Comparison of ENCODE assay signal across 7 mouse cellular contexts in the genomic region with DNA sequence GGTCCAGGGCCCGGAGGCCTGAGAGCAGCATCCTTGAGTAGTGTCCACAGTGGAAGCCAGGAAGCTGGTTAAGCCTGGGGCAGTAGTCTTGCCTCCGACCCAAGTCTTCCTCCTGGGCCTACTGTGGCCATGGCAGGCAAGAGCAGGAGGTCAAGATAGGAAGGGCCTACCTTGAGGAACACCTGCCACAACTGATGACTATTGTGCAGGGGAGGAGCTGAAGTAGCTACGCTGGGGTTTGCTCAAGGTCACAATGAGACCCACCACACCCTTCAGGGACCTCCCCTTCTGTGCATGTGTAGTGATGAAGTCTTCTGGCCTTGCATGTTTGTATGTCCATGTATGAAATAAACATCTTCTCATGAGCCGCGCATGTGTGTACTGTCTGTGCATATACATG. TPM values are rescaled to one million over a fixed set of nuclear protein-coding genes. Genes with fewer than 3 reads are reported as not detected.
DNase-seq lines count a peak whose midpoint lies in the region; ATAC-seq and TF ChIP-seq lines count a peak whose summit lies in the region.

No protein-coding gene starts in this region.

- no peak for DNase-seq in spleen, adult 2 months (ENCODE audit: low read depth in 1 of 2, low spot score in 2 of 2)
- no peak for DNase-seq in spleen, postnatal 36 days (ENCODE audit: low spot score in 2 of 2)
- DNase-seq in forebrain, embryonic 10.5 days (ENCODE audit: extremely low spot score, low spot score): no peak
- no peak for DNase-seq in stomach, postnatal 0 days (ENCODE audit: low spot score)
- no peak for DNase-seq in layer of hippocampus, adult 9-11 months
- no peak for DNase-seq in T-cell, adult 2 months (ENCODE audit: low spot score)

- no peak for TF ChIP-seq POLR2A in spleen, adult 2 months (IDR thresholded peaks at IDR 0.05; ENCODE audit: low read depth, low read length)

- H3K4me1 ChIP-seq in spleen, adult 2 months (ENCODE audit: control insufficient read depth, insufficient read depth, insufficient read length): peaks cover 4% of the 10 kb centered on the region; the same call in 1 of the 2 replicates
- H3K4me1 ChIP-seq in forebrain, embryonic 10.5 days: peaks cover 44% of the 10 kb centered on the region
- peaks cover 25% of the 10 kb centered on the region for H3K4me1 ChIP-seq in limb, embryonic 15.5 days
- H3K4me1 ChIP-seq in stomach, postnatal 0 days (replicated peaks; ENCODE audit: control insufficient read depth, insufficient read depth): no peaks in the 10 kb centered on the region; the same call in 1 of the 2 replicates

- peaks cover 9% of the 10 kb centered on the region; the same call in 1 of the 2 replicates for H3K36me3 ChIP-seq in spleen, adult 2 months (ENCODE audit: control insufficient read depth, insufficient read depth, low read length)
- peaks cover 66% of the 10 kb centered on the region for H3K36me3 ChIP-seq in forebrain, embryonic 10.5 days (replicated peaks)
- H3K36me3 ChIP-seq in limb, embryonic 15.5 days: peaks cover 33% of the 10 kb centered on the region
- H3K36me3 ChIP-seq in stomach, postnatal 0 days (ENCODE audit: control insufficient read depth, insufficient read depth, low read length): 0 out of 2 replicates have a peak, but pooled peaks cover 2% of the 10 kb centered on the region

- peak overlapping the region; percentile 81 for H3K9ac ChIP-seq in limb, embryonic 15.5 days
- peak overlapping the region; percentile 83 for H3K9ac ChIP-seq in stomach, postnatal 0 days (ENCODE audit: low read length)

- peak overlapping the region; percentile 89 for H3K4me2 ChIP-seq in limb, embryonic 15.5 days
- H3K4me2 ChIP-seq in stomach, postnatal 0 days (replicated peaks; ENCODE audit: low read depth): peak overlapping the region; percentile 81

- no peak for TF ChIP-seq CTCF in spleen, adult 2 months (IDR thresholded peaks at IDR 0.05; ENCODE audit: extremely low read depth, insufficient read depth, insufficient read length, insufficient replicate concordance)
- TF ChIP-seq CTCF in stomach, postnatal 0 days (IDR thresholded peaks at IDR 0.05; ENCODE audit: low read depth): no peak

- no peak for ATAC-seq in limb, embryonic 15.5 days (ENCODE audit: insufficient number of reproducible peaks, low FRiP score, low TSS enrichment, low read depth)
- ATAC-seq in stomach, postnatal 0 days (ENCODE audit: low FRiP score, low TSS enrichment): no peak

- H3K9me3 ChIP-seq in forebrain, embryonic 10.5 days: no peaks in the 10 kb centered on the region
- H3K9me3 ChIP-seq in limb, embryonic 15.5 days: no peaks in the 10 kb centered on the region
- no peaks in the 10 kb centered on the region for H3K9me3 ChIP-seq in stomach, postnatal 0 days (ENCODE audit: control insufficient read depth, low read length)

- no peaks in the 10 kb centered on the region for H3K27me3 ChIP-seq in spleen, adult 2 months (ENCODE audit: control insufficient read depth, insufficient read depth, low read length)
- H3K27me3 ChIP-seq in forebrain, embryonic 10.5 days (ENCODE audit: poor library complexity, severe bottlenecking): no peaks in the 10 kb centered on the region
- no peaks in the 10 kb centered on the region for H3K27me3 ChIP-seq in limb, embryonic 15.5 days
- no peaks in the 10 kb centered on the region for H3K27me3 ChIP-seq in stomach, postnatal 0 days (ENCODE audit: control insufficient read depth, insufficient read depth, low read length)

- H3K4me3 ChIP-seq in spleen, adult 2 months (ENCODE audit: extremely low read depth, insufficient read depth, insufficient read length): peak overlapping the region; percentile 65; the same call in 1 of the 2 replicates
- peak overlapping the region; percentile 83 for H3K4me3 ChIP-seq in forebrain, embryonic 10.5 days
- peak overlapping the region; percentile 94 for H3K4me3 ChIP-seq in limb, embryonic 15.5 days
- peak overlapping the region; percentile 68 for H3K4me3 ChIP-seq in stomach, postnatal 0 days (ENCODE audit: low read depth, low read length)

- H3K27ac ChIP-seq in spleen, adult 2 months (ENCODE audit: insufficient read depth, low read length): no peak overlapping the region
- H3K27ac ChIP-seq in forebrain, embryonic 10.5 days: peak overlapping the region; percentile 94
- peak overlapping the region; percentile 94 for H3K27ac ChIP-seq in limb, embryonic 15.5 days
- peak overlapping the region; percentile 45; the same call in 1 of the 2 replicates for H3K27ac ChIP-seq in stomach, postnatal 0 days (replicated peaks)

- 64% methylated on average over 5 of the region's 5 CpGs for WGBS in spleen, adult 2 months
- 67% methylated on average over 5 of the region's 5 CpGs for WGBS in forebrain, embryonic 10.5 days
- WGBS in limb, embryonic 15.5 days: 64% methylated on average over 5 of the region's 5 CpGs
- 52% methylated on average over 5 of the region's 5 CpGs for WGBS in stomach, postnatal 0 days

- TF ChIP-seq EP300 in stomach, postnatal 0 days (optimal IDR thresholded peaks at IDR 0.05): no peak

RNA-seq across cellular contexts. Expression of gene Tmem240, which starts 1.2 kb away (rescaled TPM):
- 1.6 and 1.9 TPM in 2 replicates for polyA plus RNA-seq in spleen, adult 2 months (2012; rRNA removed)
- 0.36 and 0.77 TPM in 2 replicates for polyA plus RNA-seq in forebrain, embryonic 10.5 days (2016; fragmentation: Nextera tagmentation; extraction: Ambion mirVana)
- polyA plus RNA-seq in limb, embryonic 15.5 days (2015; fragmentation: Nextera tagmentation; extraction: Ambion mirVana): 0.94 and 1.3 TPM in 2 replicates
- polyA plus RNA-seq in stomach, postnatal 0 days (2015; fragmentation: Nextera tagmentation; extraction: Ambion mirVana): 0.39 and 0.45 TPM in 2 replicates

RNA-seq across cellular contexts. Expression of gene Atad3a, which starts 25.1 kb away (rescaled TPM):
- 59.9 and 91.6 TPM in 2 replicates for polyA plus RNA-seq in spleen, adult 2 months (2012; rRNA removed)
- 141 and 149 TPM in 2 replicates for polyA plus RNA-seq in forebrain, embryonic 10.5 days (2016; fragmentation: Nextera tagmentation; extraction: Ambion mirVana)
- polyA plus RNA-seq in limb, embryonic 15.5 days (2015; fragmentation: Nextera tagmentation; extraction: Ambion mirVana): 84.1 and 91.5 TPM in 2 replicates
- 48.8 and 55.1 TPM in 2 replicates for polyA plus RNA-seq in stomach, postnatal 0 days (2015; fragmentation: Nextera tagmentation; extraction: Ambion mirVana)

RNA-seq across cellular contexts. Expression of gene Ssu72, which starts 31.2 kb away (rescaled TPM):
- 82.4 and 117 TPM in 2 replicates for polyA plus RNA-seq in spleen, adult 2 months (2012; rRNA removed)
- polyA plus RNA-seq in forebrain, embryonic 10.5 days (2016; fragmentation: Nextera tagmentation; extraction: Ambion mirVana): 163 and 164 TPM in 2 replicates
- polyA plus RNA-seq in limb, embryonic 15.5 days (2015; fragmentation: Nextera tagmentation; extraction: Ambion mirVana): 132 and 139 TPM in 2 replicates
- polyA plus RNA-seq in stomach, postnatal 0 days (2015; fragmentation: Nextera tagmentation; extraction: Ambion mirVana): 152 and 153 TPM in 2 replicates

RNA-seq across cellular contexts. Expression of gene Vwa1, which starts 38.7 kb away (rescaled TPM):
- 21.5 and 24.3 TPM in 2 replicates for polyA plus RNA-seq in spleen, adult 2 months (2012; rRNA removed)
- polyA plus RNA-seq in forebrain, embryonic 10.5 days (2016; fragmentation: Nextera tagmentation; extraction: Ambion mirVana): 9.7 and 11.3 TPM in 2 replicates
- polyA plus RNA-seq in limb, embryonic 15.5 days (2015; fragmentation: Nextera tagmentation; extraction: Ambion mirVana): 17.6 and 21.3 TPM in 2 replicates
- polyA plus RNA-seq in stomach, postnatal 0 days (2015; fragmentation: Nextera tagmentation; extraction: Ambion mirVana): 30.0 and 32.3 TPM in 2 replicates

RNA-seq across cellular contexts. Expression of gene Fndc10, which starts 41.6 kb away (rescaled TPM):
- polyA plus RNA-seq in spleen, adult 2 months (2012; rRNA removed): 8.8 and 12.7 TPM in 2 replicates
- polyA plus RNA-seq in forebrain, embryonic 10.5 days (2016; fragmentation: Nextera tagmentation; extraction: Ambion mirVana): 0.64 and 0.67 TPM in 2 replicates
- polyA plus RNA-seq in limb, embryonic 15.5 days (2015; fragmentation: Nextera tagmentation; extraction: Ambion mirVana): 11.1 and 11.5 TPM in 2 replicates
- polyA plus RNA-seq in stomach, postnatal 0 days (2015; fragmentation: Nextera tagmentation; extraction: Ambion mirVana): 9.6 and 11.0 TPM in 2 replicates
